Mouse (Mus musculus) MN1 (cell line): ENCODE data around the gene Mettl17.
"Not testable (repeated sequence)": the region's sequence is repeated elsewhere in the genome, so short reads cannot be mapped to it uniquely, and the experiment has no call there.

ENCODE experiments used
- DNase-seq: peaks from one replicate; pipeline ENCODE4 v3.0.0-alpha.2; 2016; ENCODE audit warnings: low spot score

Mettl17 gene

DNA sequence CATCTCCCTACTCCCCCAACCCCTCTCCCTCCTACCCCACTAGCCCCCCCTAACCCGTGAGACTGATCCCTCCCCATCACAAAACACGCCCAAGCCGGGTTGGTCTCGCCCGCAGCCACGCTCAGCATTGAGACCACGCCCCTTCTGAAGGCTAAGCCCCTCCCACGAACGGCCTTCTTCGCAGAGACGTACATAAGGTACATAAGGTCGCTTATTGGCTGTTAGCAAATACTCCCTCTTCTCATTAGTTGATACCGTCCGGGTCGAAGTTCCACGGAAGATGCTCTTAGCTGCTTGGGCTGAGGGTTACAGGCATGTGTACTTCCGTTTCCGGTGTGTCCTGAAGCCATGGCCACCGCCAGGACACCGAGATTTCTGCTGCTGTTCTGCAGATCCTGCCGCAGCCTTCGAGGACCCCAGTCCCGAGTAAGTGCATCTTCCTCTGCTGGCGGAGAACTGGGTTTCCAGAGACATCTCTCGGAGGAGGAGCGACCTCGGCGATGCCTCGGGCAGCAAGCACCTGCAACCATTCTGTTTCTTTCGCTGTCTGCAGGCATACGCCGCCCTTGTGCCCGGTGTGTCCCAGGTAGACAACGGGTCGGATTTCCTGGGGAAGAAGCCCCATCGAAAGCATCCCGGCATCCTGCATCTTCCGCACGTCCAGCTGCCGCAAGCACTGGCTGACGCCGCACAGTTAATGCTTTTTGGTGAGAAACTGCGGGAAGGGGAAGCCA lies at the start of gene Mettl17:
Gene Mettl17 (plus strand): TSS at position 245 of the 734 bp plus-strand sequence.
- DNase-seq: peak; percentile 97

DNA sequence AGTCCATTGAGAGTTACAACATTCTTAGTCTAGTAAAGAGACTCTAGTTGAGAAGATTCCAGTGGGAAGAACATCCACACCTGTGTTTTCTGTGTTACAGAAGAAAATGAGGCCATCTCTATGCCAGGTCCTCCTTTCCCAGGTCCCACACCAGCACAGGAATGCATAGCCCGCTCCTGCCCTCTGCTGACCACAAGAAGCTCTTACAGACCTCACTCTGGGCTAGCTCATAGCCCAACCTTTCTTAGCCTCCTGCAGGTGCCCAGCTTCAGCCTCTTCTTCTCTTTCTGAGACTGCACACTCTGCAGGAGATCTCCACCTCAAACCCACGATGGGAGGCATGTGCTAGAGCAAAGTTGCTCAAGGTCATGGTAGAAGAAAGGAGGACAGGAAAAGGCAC lies 46.2 kb upstream of the Mettl17 start:
- not testable (repeated sequence) for DNase-seq

DNA sequence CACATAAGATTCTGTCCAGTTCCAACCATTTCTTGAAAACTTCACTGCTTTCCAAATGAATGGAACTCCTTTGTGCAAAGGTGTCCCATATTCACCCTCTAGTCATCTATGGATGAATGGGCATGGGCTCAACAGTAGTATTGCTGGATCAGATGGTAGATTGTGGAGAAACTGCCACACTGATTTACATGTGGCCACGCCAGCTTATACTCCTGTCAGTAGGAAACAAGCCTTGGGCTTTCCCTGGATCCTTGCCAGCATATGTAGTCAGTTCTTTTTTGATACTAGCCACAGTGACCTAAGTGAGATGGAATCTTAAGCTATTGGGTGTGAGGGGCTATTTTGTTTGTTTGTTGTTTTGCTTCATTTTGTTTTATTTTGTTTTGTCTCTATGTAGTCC lies 42.4 kb upstream of the Mettl17 start:
- no peak for DNase-seq

DNA sequence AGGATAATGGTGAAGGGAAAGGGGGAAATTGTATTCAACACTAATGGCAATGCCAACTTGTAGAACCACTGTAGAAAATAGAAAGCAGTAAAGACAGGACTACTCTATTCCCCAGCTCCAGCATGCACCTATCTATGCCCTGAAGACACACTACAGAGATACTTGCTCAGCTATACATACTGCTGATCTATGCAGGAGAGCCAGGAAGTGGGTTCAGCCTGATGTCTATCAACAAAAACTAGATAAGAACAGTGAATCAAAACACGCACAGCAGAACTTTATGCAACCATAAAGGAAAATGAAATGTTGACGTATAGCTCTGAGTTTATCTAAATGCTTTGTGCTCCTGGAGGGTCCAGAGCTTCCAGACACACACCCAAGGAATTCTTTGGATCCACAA lies 41.9 kb upstream of the Mettl17 start:
- no peak for DNase-seq

DNA sequence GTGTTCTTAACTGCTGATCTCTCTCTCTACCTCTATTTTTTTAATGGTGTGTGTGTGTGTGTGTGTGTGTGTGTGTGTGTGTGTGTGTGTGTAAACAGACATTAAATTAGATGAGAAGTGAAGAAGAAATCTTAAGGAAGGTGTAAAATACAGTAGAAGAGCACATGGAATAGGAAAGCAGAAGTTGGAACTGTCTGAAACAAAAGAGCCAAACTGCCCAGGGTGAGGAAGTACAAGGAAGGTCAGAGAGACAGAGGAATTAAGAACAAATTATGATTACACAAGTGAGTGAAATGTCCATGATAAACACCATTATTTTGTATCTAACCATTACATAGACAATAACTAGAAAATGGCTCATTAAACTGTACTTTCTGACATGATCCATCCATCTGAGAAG lies 40.8 kb upstream of the Mettl17 start:
- no peak for DNase-seq

DNA sequence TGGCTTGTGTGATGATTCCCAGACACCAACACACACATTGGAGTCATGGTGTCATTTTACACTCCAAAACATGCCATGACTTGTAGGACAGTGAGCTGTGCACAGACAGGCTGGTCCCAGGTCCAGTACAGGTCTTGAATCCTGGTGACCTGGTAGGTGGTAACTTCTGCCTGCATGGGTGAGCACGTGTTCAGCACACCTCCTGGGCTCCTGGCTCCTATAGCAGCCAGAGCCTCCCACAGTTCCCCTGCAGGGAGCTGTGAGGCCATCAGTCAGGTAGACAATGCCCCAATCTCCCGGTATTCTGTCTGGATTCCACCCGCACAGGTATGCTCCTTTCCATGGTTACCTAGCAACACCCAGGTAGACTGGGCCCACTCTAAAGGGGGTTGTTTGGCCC lies 38.1 kb upstream of the Mettl17 start:
- DNase-seq: no peak

DNA sequence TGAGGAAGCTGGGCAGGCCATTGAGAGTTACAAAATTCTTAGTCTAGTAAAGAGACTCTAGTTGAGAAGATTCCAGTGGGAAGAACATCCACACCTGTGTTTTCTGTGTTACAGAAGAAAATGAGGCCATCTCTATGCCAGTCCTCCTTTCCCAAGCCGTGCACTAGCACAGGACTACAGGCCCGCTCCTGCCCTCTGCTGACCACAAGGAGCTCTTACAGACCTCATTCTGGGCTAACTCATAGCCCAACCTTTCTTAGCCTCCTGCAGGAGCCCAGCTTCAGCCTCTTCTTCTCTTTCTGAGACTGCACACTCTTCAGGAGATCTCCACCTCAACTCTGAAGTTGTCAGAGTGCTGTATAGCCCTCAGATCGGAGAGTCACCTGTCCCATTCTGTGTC lies 33.6 kb upstream of the Mettl17 start:
- DNase-seq: not testable (repeated sequence)

DNA sequence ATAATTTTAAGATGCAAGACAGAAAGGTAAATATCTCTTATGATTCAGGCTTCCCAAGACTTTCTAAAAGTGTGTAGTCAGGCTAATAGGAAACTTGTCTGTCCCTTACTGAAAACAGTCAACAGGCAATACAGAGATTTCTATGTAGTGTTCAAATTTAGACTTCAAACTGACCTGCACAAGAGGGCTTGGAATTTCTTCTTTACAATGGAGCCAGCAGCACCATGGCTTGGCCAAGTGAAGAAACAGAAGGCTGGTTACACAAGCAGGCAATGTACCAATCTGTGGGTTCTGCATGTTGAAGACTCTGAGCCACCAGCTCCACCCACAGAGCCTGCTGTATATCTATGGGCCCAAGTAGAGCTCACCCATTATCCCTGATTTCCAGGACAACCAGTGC lies 31.2 kb upstream of the Mettl17 start, which contains the start of gene Ear6:
Gene Ear6 (plus strand): TSS at position 301 of the 400 bp plus-strand sequence.
- DNase-seq: no peak

DNA sequence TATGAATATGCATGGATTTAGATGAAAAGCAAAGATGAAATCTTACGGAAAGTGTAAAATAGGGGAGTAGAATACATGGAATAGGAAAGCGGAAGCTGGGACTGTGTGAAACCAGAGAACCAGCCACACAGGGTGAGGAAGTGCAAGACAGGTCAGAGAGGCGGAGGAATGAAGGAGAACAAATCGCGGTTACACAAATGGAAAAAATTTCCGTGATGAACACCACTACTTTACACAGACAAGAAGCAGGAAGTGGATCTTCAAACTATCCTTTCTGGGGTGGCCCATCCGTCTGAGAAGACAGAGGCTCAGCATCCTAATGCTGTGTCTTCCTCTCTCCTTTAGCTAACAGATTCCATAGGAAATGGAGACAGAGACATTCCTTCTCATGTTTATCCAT lies 29.4 kb upstream of the Mettl17 start:
- DNase-seq: not testable (repeated sequence)

DNA sequence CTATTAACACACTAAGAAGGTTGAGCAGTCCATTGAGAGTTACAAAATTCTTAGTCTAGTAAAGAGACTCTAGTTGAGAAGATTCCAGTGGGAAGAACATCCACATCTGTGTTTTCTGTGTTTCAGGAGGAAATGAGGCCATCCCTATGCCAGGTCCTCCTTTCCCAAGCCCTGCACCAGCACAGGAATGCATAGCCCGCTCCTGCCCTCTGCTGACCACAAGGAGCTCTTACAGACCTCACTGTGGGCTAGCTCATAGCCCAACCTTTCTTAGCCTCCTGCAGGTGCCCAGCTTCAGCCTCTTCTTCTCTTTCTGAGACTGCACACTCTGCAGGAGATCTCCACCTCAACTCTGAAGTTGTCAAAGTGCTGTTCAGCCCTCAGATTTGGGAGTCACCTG lies 21.0 kb upstream of the Mettl17 start:
- not testable (repeated sequence) for DNase-seq

DNA sequence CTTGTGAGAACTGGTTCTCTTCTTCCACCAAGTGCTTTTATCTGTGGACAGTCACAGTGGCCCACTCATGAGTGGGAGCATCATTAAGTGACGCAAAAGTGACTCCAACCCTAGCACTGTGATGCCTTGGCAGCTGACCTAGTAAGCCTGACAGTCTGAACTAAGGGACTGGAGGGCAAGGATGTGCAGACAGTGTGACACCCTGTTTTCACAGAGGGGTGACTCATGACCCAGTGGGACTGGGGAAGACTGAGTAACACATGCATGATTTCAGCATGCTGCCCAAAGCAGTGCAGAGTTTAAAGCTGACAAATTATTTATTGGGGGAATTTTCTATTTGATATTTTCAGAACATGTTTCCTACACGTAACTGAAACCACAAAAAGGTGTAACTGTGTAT lies 13.9 kb upstream of the Mettl17 start:
- DNase-seq: no peak

DNA sequence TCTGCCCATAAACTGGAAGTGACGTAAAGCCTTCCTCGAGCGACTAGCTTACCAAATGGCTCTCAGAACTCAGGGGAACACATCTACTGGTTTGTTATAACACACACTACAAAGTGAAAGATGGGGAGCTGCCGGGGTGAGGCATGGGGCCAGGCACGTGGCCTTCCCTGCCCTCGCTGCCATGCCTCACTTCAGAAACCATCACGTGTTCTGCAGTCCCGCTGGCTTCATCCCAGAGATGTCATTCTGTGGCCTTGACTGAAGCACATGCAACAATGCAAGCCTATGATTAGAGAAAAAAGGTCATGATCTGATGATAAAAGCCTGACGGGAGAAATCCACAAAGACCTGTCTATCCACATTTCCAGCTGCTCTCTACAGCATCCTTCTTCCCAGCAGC lies 12.9 kb upstream of the Mettl17 start:
- no peak for DNase-seq

DNA sequence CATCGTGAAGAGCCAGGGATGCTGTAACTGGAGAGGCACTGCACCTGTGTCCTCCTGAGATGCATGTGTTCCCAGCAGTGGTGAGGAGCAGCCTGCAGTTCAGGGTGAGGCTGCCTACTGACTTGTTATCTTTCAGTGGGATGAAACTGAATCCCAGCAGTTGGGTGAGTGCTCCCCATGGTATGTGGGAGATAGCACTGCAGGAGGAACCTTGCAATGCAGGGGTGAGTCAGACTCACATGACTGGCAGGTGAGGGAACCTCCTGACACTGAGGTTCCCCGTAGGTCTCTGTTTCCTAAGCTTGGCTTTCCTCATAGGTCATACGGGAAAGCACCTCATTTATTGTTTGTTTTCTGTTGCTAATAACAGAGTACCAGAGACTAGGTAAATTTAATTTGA lies 7.1 kb upstream of the Mettl17 start:
- DNase-seq: no peak

DNA sequence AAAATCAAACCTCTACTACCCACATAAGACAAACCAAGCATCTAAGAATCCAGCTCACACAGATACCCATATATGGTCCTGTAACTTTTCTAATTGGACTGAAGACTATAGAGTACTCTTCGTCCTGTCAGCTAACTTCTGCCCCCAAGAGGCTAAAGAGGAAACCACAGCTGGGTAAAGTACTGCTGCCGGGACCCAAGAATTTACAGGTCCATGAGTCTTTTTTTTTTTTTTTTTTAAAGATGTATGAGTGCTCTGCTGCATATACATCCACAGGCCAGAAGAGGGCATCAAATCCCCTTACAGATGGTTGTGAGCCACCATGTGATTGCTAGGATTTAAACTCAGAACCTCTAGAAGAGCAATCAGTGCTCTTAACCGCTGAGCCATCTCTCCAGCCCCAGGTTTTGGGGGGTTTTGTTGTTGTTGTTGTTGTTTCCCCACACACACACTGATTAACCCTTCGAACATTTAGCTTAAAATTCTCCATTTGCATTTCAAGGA lies 1.1 kb upstream of the Mettl17 start:
- peak; percentile 79 for DNase-seq

DNA sequence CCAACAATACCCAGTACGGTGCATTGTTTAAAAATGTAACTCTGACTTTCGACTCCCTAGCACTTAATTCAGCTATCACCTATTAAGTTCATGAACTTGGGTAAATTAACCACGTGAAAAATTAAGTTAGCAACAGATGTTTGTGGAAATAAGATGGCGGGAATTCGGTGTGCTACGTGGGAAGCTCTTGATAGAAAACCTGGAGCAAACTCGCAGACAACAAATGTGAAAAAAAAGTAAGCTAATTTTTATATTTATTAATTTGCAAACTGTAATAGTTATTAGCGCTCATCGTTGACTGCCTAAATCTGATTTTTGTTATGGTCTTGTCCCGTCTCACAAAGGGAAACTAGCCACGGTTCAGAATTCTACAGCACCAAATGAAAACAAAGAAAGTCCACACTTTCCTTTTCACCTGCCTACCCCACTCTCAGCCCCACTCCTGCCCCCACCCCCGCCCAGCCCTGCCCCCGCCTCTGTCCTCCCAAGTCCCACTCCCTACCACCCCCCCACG lies 554 bp upstream of the Mettl17 start:
- DNase-seq: peak; percentile 39

DNA sequence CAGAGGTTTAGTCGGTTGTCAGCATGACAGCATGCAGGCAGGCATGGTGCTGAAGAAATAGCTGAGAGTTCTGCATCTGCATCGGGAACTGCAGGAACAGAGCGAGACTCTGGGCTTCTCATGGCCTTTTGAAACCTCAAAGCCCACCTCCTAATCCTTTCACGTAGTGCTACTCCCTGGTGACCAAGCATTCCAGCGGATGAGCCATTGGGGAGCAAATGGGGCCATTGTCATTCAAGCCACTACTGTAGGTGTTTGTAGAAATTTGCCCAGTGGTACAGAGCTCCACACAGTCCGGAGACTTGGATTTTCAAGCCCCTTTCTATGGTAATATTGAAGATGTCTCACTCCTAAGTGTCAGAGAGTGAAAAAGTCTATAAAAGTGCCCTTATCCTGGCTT lies 1.4 kb downstream of the Mettl17 start:
- no peak for DNase-seq

DNA sequence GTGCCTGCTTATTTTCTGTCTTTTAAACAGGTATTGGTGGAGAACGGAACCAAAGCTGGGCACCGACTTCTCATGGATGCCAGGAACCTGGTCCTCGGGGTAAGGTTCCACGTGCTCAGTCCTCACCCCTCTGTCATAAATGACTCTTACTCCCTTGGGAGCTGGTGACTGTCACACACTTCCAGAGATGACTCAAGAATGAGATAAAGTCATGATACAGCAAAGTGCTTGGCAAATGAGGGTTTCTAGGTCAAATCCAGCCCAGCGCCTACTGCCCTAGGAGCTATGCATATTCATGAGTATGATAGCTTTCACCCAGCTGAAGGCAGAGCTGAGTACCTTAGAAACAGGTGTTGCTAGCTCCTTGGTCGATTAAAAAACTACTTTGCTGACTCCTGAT lies 5.2 kb downstream of the Mettl17 start:
- DNase-seq: no peak

DNA sequence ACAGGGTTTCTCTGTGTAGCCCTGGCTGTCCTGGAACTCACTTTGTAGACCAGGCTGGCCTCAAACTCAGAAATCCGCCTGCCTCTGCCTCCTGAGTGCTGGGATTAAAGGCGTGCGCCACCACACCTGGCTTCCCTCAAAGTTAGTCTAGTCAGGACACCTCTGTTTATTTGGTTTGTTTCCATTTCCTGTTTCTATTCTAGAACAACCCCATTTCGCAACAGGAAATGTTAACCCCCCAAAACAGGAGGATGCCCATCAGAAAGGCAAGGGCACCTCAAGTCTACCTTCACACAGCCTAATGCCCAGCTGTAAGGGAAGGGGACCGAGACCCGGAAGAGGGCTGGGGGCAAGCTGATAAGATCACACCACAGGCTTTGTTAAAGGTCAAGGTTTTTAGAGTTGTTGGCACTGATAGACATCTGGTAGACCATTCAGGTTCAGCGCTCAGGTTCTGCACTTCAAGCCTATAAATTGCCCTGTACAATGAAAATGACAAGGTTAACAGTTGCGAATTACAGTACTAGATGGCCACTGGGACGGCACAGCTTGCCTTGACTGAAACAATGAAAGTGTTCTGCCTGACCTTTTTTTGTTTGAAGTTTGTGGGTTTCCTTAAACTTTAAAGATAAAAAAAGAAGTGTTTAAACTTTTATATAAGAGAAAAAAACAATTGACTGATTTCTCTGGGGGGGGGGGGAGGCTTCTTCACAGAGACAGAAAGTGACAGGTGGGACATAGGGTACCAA lies 7.7 kb downstream of the Mettl17 start, which contains the start of gene Slc39a2:
Gene Slc39a2 (plus strand): TSS at position 699 of the 749 bp plus-strand sequence.
- no peak for DNase-seq

DNA sequence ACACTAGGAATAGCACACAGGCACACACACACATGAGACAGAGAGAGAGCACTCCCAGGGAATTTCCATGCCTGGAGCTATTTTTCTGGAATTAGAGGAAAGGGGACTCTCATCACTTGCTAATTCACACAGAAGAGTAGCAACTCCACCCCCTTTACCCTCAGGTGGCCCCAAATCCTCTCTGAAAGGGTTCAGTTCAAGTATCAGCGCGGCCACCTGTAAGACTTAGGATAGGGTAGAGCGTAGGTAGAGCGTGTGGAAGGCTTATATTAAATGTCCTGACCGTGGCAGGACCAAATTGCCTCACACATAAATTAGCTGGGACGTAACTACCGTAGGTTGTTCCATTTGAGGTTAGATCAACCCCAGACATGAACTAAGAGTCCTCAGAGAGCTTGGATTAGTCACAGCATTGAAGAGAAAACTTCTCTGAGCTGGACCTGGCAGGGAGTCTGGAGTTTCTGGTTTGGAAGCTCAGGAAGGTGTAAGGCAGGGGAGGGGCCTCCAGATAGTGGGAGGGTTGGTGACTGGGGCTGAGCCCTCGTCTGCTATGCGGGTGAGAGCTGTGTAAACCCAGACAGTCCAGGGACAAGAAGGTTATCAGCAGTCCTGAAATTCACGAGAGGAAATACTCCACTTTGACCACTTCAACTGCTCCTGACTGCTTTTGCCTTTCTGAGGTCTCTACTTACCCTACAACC lies 8.6 kb downstream of the Mettl17 start:
- DNase-seq: no peak

DNA sequence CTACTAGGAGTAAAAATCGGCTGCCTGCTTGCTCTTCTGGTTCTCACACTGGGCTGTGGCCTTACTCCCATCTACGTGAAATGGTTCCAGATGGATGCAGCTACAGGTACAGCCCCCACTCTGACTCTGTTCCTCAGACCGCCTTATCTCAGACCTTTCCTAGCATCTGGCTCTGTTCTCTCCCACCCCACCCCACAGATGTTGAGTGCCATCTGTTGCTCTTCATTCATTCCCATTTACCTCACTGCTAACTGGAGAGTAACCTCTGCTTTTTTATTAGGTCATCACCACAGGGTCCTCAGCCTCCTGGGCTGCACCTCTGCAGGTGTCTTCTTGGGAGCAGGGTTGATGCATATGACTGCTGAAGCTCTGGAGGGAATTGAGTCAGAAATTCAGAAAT lies 9.2 kb downstream of the Mettl17 start:
- DNase-seq: no peak

DNA sequence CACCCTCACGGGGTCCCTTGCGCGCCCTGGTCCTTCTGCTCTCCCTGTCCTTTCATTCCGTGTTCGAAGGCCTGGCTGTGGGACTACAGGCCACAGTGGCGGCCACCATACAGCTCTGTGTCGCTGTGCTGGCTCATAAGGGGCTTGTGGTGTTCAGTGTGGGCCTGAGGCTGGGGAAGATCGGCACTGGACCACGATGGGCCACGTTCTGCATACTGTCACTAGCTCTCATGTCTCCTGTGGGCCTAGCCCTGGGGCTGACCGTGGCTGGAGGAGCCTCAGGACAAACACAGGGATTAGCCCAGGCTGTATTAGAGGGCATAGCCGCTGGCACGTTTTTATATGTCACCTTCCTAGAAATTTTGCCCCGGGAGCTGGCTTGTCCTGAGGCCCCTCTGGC lies 10.4 kb downstream of the Mettl17 start:
- no peak for DNase-seq

DNA sequence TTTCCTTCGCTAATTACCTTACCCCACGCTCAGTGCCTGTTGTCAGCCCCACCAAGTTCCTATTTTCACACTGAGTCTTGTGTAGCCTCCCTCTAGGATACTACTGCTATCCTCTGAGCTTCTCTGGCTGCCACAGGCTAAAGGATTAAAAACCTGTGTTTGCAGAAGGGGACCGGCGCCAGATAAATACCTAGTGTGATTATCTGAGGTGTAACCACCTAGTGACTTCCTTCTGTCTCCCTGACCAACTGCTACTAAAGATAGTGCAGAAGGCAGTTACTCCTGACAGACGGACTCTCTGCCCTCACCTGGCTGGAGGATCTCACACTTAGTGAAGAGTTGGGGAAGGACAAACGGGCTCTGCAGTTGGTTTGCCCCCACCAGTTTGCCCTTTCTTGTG lies 11.4 kb downstream of the Mettl17 start:
- DNase-seq: no peak
